Mouse (Mus musculus) CH12.LX (cell line): ENCODE results near the gene Ap2a2. TPM values are rescaled to one million over a fixed set of nuclear protein-coding genes. Genes with fewer than 3 reads are reported as not detected.

Source experiments
- DNase-seq: peaks from one replicate; pipeline ENCODE4 v3.0.0-alpha.2; 2013; ENCODE audit errors: extremely low read depth
- H3K27ac ChIP-seq: 2 replicates; pipeline ENCODE4 v1.5.1; 2012; ENCODE audit warnings: low read depth, mild to moderate bottlenecking, control low read depth, moderate library complexity; ENCODE audit not compliant: insufficient read depth
- H3K27me3 ChIP-seq: replicated peaks from 2 replicates; pipeline ENCODE3; 2012; ENCODE audit warnings: inconsistent platforms
- H3K36me3 ChIP-seq, 2 experiments: replicated peaks in 1 of 2; 2 replicates each; pipeline versions ENCODE3 to v1.6.1; 2012; ENCODE audit warnings: inconsistent platforms in 1 of 2, low read length in 1 of 2, mild to moderate bottlenecking in 1 of 2, mixed read lengths in 1 of 2, moderate library complexity in 1 of 2; ENCODE audit not compliant: control insufficient read depth in 1 of 2, insufficient read depth in 1 of 2
- H3K4me1 ChIP-seq, 2 experiments: 2 replicates each; pipeline ENCODE4 v1.6.1; 2012; ENCODE audit warnings: inconsistent platforms in 1 of 2, moderate library complexity in 1 of 2; ENCODE audit not compliant: insufficient read depth in 2 of 2, control insufficient read depth in 1 of 2
- H3K4me2 ChIP-seq: 2 replicates; pipeline ENCODE4 v1.6.1; 2012; ENCODE audit warnings: low read depth, mild to moderate bottlenecking, control low read depth; ENCODE audit not compliant: poor library complexity, insufficient read depth, severe bottlenecking
- H3K4me3 ChIP-seq, 3 experiments: fragments of 150-350 bp in 1 of 3; sonication (generic) in 1 of 3; replicated peaks in 1 of 3; 2 replicates each; pipeline versions ENCODE3 to v1.5.1; 2011 to 2012; ENCODE audit warnings: low read depth in 2 of 3, low read length in 2 of 3, mild to moderate bottlenecking in 2 of 3, moderate library complexity in 2 of 3, control low read depth in 1 of 3, improper control_type of control experiment in 1 of 3, inconsistent platforms in 1 of 3, mixed read lengths in 1 of 3; ENCODE audit not compliant: poor library complexity in 1 of 3
- H3K79me2 ChIP-seq: replicated peaks from 2 replicates; pipeline ENCODE4 v1.6.1; 2012; ENCODE audit warnings: mild to moderate bottlenecking, moderate library complexity; ENCODE audit not compliant: control insufficient read depth, poor library complexity, insufficient read depth, severe bottlenecking; ENCODE audit errors: extremely low read depth
- H3K9ac ChIP-seq: 2 replicates; pipeline ENCODE4 v1.6.1; 2012; ENCODE audit warnings: low read depth, mild to moderate bottlenecking, control low read depth, moderate library complexity; ENCODE audit not compliant: insufficient read depth
- H3K9me3 ChIP-seq: replicated peaks from 2 replicates; pipeline ENCODE3; 2012; ENCODE audit warnings: low read length, inconsistent platforms, mixed read lengths
- BHLHE40 ChIP-seq: IDR thresholded peaks from 2 replicates; pipeline ENCODE4 v1.6.1; 2011; ENCODE audit warnings: mild to moderate bottlenecking, low read depth, low read length, improper control_type of control experiment
- CTCF ChIP-seq, 2 experiments: IDR thresholded peaks in 1 of 2; conservative IDR thresholded peaks in 1 of 2; 2 replicates each; pipeline ENCODE4 v1.5.1; 2011 to 2012; ENCODE audit warnings: low read depth in 2 of 2, low read length in 2 of 2, improper control_type of control experiment in 1 of 2, inconsistent platforms in 1 of 2, mild to moderate bottlenecking in 1 of 2, moderate library complexity in 1 of 2
- E2F4 ChIP-seq: IDR thresholded peaks from 2 replicates; pipeline ENCODE4 v1.6.1; 2011; ENCODE audit warnings: low read depth, low read length, improper control_type of control experiment; ENCODE audit not compliant: insufficient replicate concordance
- ELF1 ChIP-seq: IDR thresholded peaks from 2 replicates; pipeline ENCODE4 v1.6.1; 2014; ENCODE audit warnings: low read depth, mild to moderate bottlenecking, inconsistent platforms, low read length, improper control_type of control experiment
- GABPA ChIP-seq: IDR thresholded peaks from 2 replicates; pipeline ENCODE4 v1.6.1; 2012; ENCODE audit warnings: low read depth, low read length, improper control_type of control experiment, inconsistent platforms; ENCODE audit not compliant: insufficient replicate concordance
- HCFC1 ChIP-seq: IDR thresholded peaks from 2 replicates; pipeline ENCODE4 v1.6.1; 2012; ENCODE audit warnings: low read depth, mild to moderate bottlenecking, inconsistent platforms, low read length, improper control_type of control experiment
- JUND ChIP-seq: conservative IDR thresholded peaks from 2 replicates; pipeline ENCODE4 v1.6.1; 2011; ENCODE audit warnings: low read depth, low read length, improper control_type of control experiment
- MAFK ChIP-seq: IDR thresholded peaks from 2 replicates; pipeline ENCODE4 v1.6.1; 2011; ENCODE audit warnings: low read length, improper control_type of control experiment; ENCODE audit not compliant: insufficient replicate concordance
- MAZ ChIP-seq: IDR thresholded peaks from 2 replicates; pipeline ENCODE4 v1.6.1; 2012; ENCODE audit warnings: low read depth, mild to moderate bottlenecking, inconsistent platforms, low read length, improper control_type of control experiment, moderate library complexity
- MEF2A ChIP-seq: IDR thresholded peaks from 2 replicates; pipeline ENCODE4 v1.6.1; 2014; ENCODE audit warnings: low read depth, mild to moderate bottlenecking, inconsistent platforms, low read length, improper control_type of control experiment, borderline replicate concordance
- NELFE ChIP-seq: IDR thresholded peaks from 2 replicates; pipeline ENCODE4 v1.6.1; 2011; ENCODE audit warnings: low read depth, low read length, improper control_type of control experiment
- NRF1 ChIP-seq: IDR thresholded peaks from 2 replicates; pipeline ENCODE4 v1.6.1; 2014; ENCODE audit warnings: low read depth, mild to moderate bottlenecking, inconsistent platforms, low read length, improper control_type of control experiment, moderate library complexity
- PAX5 ChIP-seq: IDR thresholded peaks from 2 replicates; pipeline ENCODE4 v1.6.1; 2012; ENCODE audit warnings: low read length, inconsistent platforms, mixed read lengths
- POLR2A ChIP-seq: IDR thresholded peaks from 2 replicates; pipeline ENCODE4 v1.6.1; 2011; ENCODE audit warnings: low read depth, mild to moderate bottlenecking, improper control_type of control experiment, low read length
- RCOR1 ChIP-seq: conservative IDR thresholded peaks from 2 replicates; pipeline ENCODE4 v1.6.1; 2012; ENCODE audit warnings: low read depth, mild to moderate bottlenecking, inconsistent platforms, low read length, improper control_type of control experiment
- TCF12 ChIP-seq: IDR thresholded peaks from 2 replicates; pipeline ENCODE4 v1.6.1; 2014; ENCODE audit warnings: low read depth, mild to moderate bottlenecking, inconsistent platforms, low read length, improper control_type of control experiment
- UBTF ChIP-seq: IDR thresholded peaks from 2 replicates; pipeline ENCODE4 v1.6.1; 2012; ENCODE audit warnings: low read depth, mild to moderate bottlenecking, inconsistent platforms, low read length, improper control_type of control experiment, moderate library complexity
- USF1 ChIP-seq: IDR thresholded peaks from 2 replicates; pipeline ENCODE4 v1.6.1; 2014; ENCODE audit warnings: low read depth, mild to moderate bottlenecking, inconsistent platforms, low read length, improper control_type of control experiment
- USF2 ChIP-seq: conservative IDR thresholded peaks from 2 replicates; pipeline ENCODE4 v1.6.1; 2011; ENCODE audit warnings: low read depth, low read length, improper control_type of control experiment
- ZKSCAN1 ChIP-seq: IDR thresholded peaks from 2 replicates; pipeline ENCODE4 v1.6.1; 2012; ENCODE audit warnings: low read depth, inconsistent platforms, low read length, improper control_type of control experiment, borderline replicate concordance
- ZNF384 ChIP-seq: IDR thresholded peaks from 2 replicates; pipeline ENCODE4 v1.6.1; 2012; ENCODE audit warnings: low read depth, low read length, improper control_type of control experiment, inconsistent platforms
- dilution Hi-C: fragments of 300-500 bp; cut with MboI; formaldehyde crosslinking; loops from 2 replicates; pipeline ENCODE4 v1.14.3; 2020; ENCODE audit warnings: low sequenced_read_pairs; ENCODE audit not compliant: extremely low pct_unique_long_range_greater_than_20kb, extremely low pct_ligation_motif_present
- in situ Hi-C: fragments of 300-500 bp; cut with MboI; formaldehyde crosslinking; loops from 3 replicates; pipeline ENCODE4 v1.14.3; 2019; ENCODE audit warnings: low sequenced_read_pairs, low pct_ligation_motif_present, low pct_unique_long_range_greater_than_20kb, mixed read lengths
- polyA plus RNA-seq: library from polyadenylated mRNA; unstranded; fragments of >175 nt; gene quantifications from 2 replicates; pipeline ENCODE4 v1.2.1, GENCODE M21; 2012; ENCODE audit warnings: low read depth; ENCODE audit not compliant: insufficient read length
- total RNA-seq, 2 experiments: library from RNA; depleted of rRNA; stranded (reverse); fragments of 300-350 nt in 1 of 2; fragments of >200 nt in 1 of 2; gene quantifications; 2 replicates each; pipeline ENCODE4 v1.2.3; 2012 to 2014

Ap2a2 gene
- total and polyA plus RNA-seq, 3 experiments, result 30.0 to 50.7 (median 43.1) TPM

DNA sequence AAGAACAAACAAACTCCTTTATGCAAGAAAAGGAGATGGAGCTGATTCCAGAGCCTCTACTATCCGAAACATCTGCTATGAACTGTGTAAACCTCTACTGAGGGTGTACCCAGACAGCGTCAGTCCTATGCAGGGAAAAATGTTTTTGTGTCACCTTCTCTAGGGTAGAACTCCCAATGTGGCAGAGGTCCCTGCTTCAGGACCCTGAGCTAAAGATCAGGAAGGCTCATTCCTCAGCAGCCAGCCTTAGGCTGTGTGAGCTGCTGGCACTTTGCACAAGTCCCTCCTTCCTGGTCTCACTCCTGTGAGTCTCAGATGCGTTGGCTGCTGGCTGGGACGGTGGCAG is 36.4 kb upstream of the Ap2a2 start:
- Histone ChIP-seq H3K27me3 (no peaks in the 10 kb centered on the region), H3K4me3 (no peak overlapping the region), H3K9ac (no peak overlapping the region), H3K36me3 (peaks cover 42 to 94% of the 10 kb centered on the region in 2 experiments), H3K9me3 (no peaks in the 10 kb centered on the region), H3K4me1 (peaks cover 0 to 5% of the 10 kb centered on the region in 2 experiments; a peak in 3 of 4 replicates), H3K4me2 (no peak overlapping the region), H3K79me2 (no peaks in the 10 kb centered on the region), H3K27ac (no peak overlapping the region)
- DNase-seq, result no peak
- no peak for TF ChIP-seq USF2
- TF ChIP-seq USF1, result no peak
- TF ChIP-seq HCFC1, result no peak
- TF ChIP-seq CTCF (conservative IDR thresholded peaks at IDR 0.05 in 1 of 2, IDR thresholded peaks at IDR 0.05 in 1 of 2; ENCODE audit: low read depth in 2 of 2, low read length in 2 of 2), result no peak
- no peak for TF ChIP-seq E2F4
- TF ChIP-seq UBTF, result no peak
- TF ChIP-seq JUND, result no peak
- TF ChIP-seq MAFK, result no peak
- no peak for TF ChIP-seq BHLHE40
- no peak for TF ChIP-seq PAX5
- no peak for TF ChIP-seq ZKSCAN1
- no peak for TF ChIP-seq NRF1
- dilution Hi-C loops, result no loop called here
- in situ Hi-C loops, result loop anchor here (5.0 kb wide), 1 partner anchor 43 kb away; no protein-coding TSS in a partner anchor

DNA sequence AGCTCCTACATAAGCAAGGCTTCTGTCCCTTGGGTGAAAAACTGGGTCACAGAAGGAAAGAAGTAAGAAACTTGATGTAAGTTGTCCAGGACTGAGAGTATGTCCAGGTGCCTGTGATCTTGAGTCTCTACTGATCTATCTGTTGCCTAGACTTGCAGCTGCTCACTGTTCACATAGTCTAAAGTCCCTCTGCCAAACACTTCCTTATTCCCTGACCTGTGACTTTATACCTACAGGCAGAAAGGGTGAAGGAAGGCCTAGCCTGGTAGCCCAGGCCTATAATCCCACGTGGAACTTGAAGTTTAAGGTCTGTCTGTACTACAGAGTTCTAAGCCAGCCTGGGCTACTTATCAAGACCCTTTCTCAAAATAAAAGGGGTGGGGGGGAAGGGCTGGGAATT is 26.4 kb upstream of the Ap2a2 start:
- in situ Hi-C loops (no loop called here), dilution Hi-C loops (no loop called here)
- no peak for TF ChIP-seq ELF1
- no peak for TF ChIP-seq RCOR1
- TF ChIP-seq TCF12, result no peak
- no peak for TF ChIP-seq MEF2A
- TF ChIP-seq BHLHE40, result no peak
- TF ChIP-seq CTCF (conservative IDR thresholded peaks at IDR 0.05 in 1 of 2, IDR thresholded peaks at IDR 0.05 in 1 of 2; ENCODE audit: low read depth in 2 of 2, low read length in 2 of 2), result no peak
- no peak for TF ChIP-seq GABPA
- no peak for TF ChIP-seq MAFK
- TF ChIP-seq POLR2A, result no peak
- TF ChIP-seq USF1, result no peak
- no peak for TF ChIP-seq ZNF384
- TF ChIP-seq MAZ, result no peak
- TF ChIP-seq NELFE, result no peak
- Histone ChIP-seq H3K27ac (no peak overlapping the region), H3K27me3 (no peaks in the 10 kb centered on the region), H3K4me1 (peaks cover 10 to 31% of the 10 kb centered on the region in 2 experiments; a peak in 3 of 4 replicates), H3K4me2 (no peak overlapping the region), H3K4me3 (no peak overlapping the region), H3K9ac (no peak overlapping the region), H3K36me3 (peaks cover 5 to 27% of the 10 kb centered on the region in 2 experiments), H3K9me3 (no peaks in the 10 kb centered on the region), H3K79me2 (peaks cover 12% of the 10 kb centered on the region)
- DNase-seq, result no peak
